Mouse (Mus musculus) adrenal gland, postnatal 25 days (tissue): ENCODE data around the gene Scamp3. TPM values are rescaled to one million over a fixed set of nuclear protein-coding genes. Genes with fewer than 3 reads are reported as not detected.
A peak's percentile ranks its signal among the peaks of the same experiment; 100 is the strongest.

Source experiments
- DNase-seq: peaks from one replicate; pipeline ENCODE4 v3.0.0; 2021; ENCODE audit warnings: mixed read lengths
- total RNA-seq: library from RNA; stranded (reverse); gene quantifications from 2 replicates; pipeline ENCODE4 v1.2.3, GENCODE M21; 2021

The Scamp3 gene
- total RNA-seq, 1 experiment from 2014 or later: 112 TPM

- no peak for DNase-seq
Measured at GRCm38 (mm10) chr3:89163643-89164245, 13.5 kb upstream of the Scamp3 start.

- peak; percentile 94 for DNase-seq
Measured at GRCm38 (mm10) chr3:89164506-89165267, 12.6 kb upstream of the Scamp3 start, which contains the start of gene Clk2. Gene Clk2, plus strand, starts transcription at chr3:89164795.

GRCm38 (mm10) chr3:89165268-89165870, 11.9 kb upstream of the Scamp3 start:
- no peak for DNase-seq

GRCm38 (mm10) chr3:89166945-89167344, 10.3 kb upstream of the Scamp3 start:
- DNase-seq: no peak

- no peak for DNase-seq
Measured at GRCm38 (mm10) chr3:89174844-89175243, 2.4 kb upstream of the Scamp3 start.

GRCm38 (mm10) chr3:89175544-89175943, 1.7 kb upstream of the Scamp3 start:
- no peak for DNase-seq

GRCm38 (mm10) chr3:89176421-89176820, 852 bp upstream of the Scamp3 start:
- no peak for DNase-seq

GRCm38 (mm10) chr3:89178107-89178385, 773 bp downstream of the Scamp3 start:
- no peak for DNase-seq

GRCm38 (mm10) chr3:89179056-89179455, 1.8 kb downstream of the Scamp3 start:
- DNase-seq: no peak

GRCm38 (mm10) chr3:89181749-89182500, 4.7 kb downstream of the Scamp3 start:
- no peak for DNase-seq

GRCm38 (mm10) chr3:89182531-89183057, 5.3 kb downstream of the Scamp3 start:
- DNase-seq: no peak

GRCm38 (mm10) chr3:89183058-89183958, 6.0 kb downstream of the Scamp3 start, which contains the start of gene Fam189b:
Gene Fam189b, plus strand, starts transcription at chr3:89183143.
- peak; percentile 83 for DNase-seq

GRCm38 (mm10) chr3:89183959-89184315, 6.7 kb downstream of the Scamp3 start:
- no peak for DNase-seq

- no peak for DNase-seq
Measured at GRCm38 (mm10) chr3:89187197-89187596, 9.9 kb downstream of the Scamp3 start.

- no peak for DNase-seq
Measured at GRCm38 (mm10) chr3:89187690-89188477, 10.6 kb downstream of the Scamp3 start.

GRCm38 (mm10) chr3:89188478-89188875, 11.2 kb downstream of the Scamp3 start:
- no peak for DNase-seq

- no peak for DNase-seq
Measured at GRCm38 (mm10) chr3:89190436-89190835, 13.2 kb downstream of the Scamp3 start.

GRCm38 (mm10) chr3:89193351-89193750, 16.1 kb downstream of the Scamp3 start:
- DNase-seq: no peak

GRCm38 (mm10) chr3:89193853-89194252, 16.6 kb downstream of the Scamp3 start:
- DNase-seq: no peak

- DNase-seq: peak; percentile 91
Measured at GRCm38 (mm10) chr3:89195979-89196877, 19.0 kb downstream of the Scamp3 start.
